Mouse (Mus musculus) hindbrain, embryonic 14.5 days (tissue): Measurements from ENCODE around the gene Myadm. TPM values are rescaled to one million over a fixed set of nuclear protein-coding genes. Genes with fewer than 3 reads are reported as not detected.

ENCODE experiments used
- ATAC-seq: fragments of 200-750 bp; cut with Nextera tagmentation; 2 replicates; pipeline ENCODE4 v1.8.0; 2017; ENCODE audit warnings: moderate number of reproducible peaks, mild to moderate bottlenecking, moderate TSS enrichment, moderate library complexity; ENCODE audit not compliant: low FRiP score
- DNase-seq: peaks from one replicate; pipeline ENCODE4 v3.0.0-alpha.2; 2015; ENCODE audit warnings: low spot score
- H3K27ac ChIP-seq: fragments of 300-500 bp; sonication (generic); 2 replicates; pipeline ENCODE4 v1.5.1; 2014; ENCODE audit warnings: mild to moderate bottlenecking, moderate library complexity
- H3K27me3 ChIP-seq: fragments of 300-500 bp; sonication (generic); 2 replicates; pipeline ENCODE4 v1.6.1; 2014; ENCODE audit warnings: mild to moderate bottlenecking, low read length, mixed read lengths; ENCODE audit not compliant: control insufficient read depth, insufficient read depth
- H3K36me3 ChIP-seq: fragments of 300-500 bp; sonication (generic); replicated peaks from 2 replicates; pipeline ENCODE4 v1.6.1; 2014; ENCODE audit not compliant: control insufficient read depth, insufficient read depth
- H3K4me1 ChIP-seq: fragments of 300-500 bp; sonication (generic); replicated peaks from 2 replicates; pipeline ENCODE4 v1.6.1; 2014; ENCODE audit warnings: antibody characterized with exemption, low read length, mixed read lengths; ENCODE audit not compliant: control insufficient read depth, insufficient read depth
- H3K4me2 ChIP-seq: fragments of 300-500 bp; sonication (generic); replicated peaks from 2 replicates; pipeline ENCODE4 v1.6.1; 2014; ENCODE audit warnings: mild to moderate bottlenecking, moderate library complexity
- H3K4me3 ChIP-seq: fragments of 300-500 bp; sonication (generic); replicated peaks from 2 replicates; pipeline ENCODE4 v1.5.1; 2014; ENCODE audit warnings: mild to moderate bottlenecking, low read length
- H3K9ac ChIP-seq: fragments of 300-500 bp; sonication (generic); 2 replicates; pipeline ENCODE4 v1.6.1; 2014
- H3K9me3 ChIP-seq: fragments of 300-500 bp; sonication (generic); 2 replicates; pipeline ENCODE4 v1.6.1; 2016; ENCODE audit warnings: low read length; ENCODE audit not compliant: control insufficient read depth
- WGBS: fragments of 180-500 bp; shearing (Covaris S2); extraction: QIAGEN DNeasy Blood & Tissue Kit; methylation state at CpG from one replicate; pipeline ENCODE4 v1.1.7; 2014; 5-methylcytosine and 5-hydroxymethylcytosine counted together
- polyA plus RNA-seq: library from polyadenylated mRNA; unstranded; fragments of >200 nt; fragmentation: Nextera tagmentation; extraction: Ambion mirVana; gene quantifications from 2 replicates; pipeline ENCODE4 v1.2.1, GENCODE M21; 2014

Myadm gene
- polyA plus RNA-seq, 1 experiment from 2014 or later, result 40.1 TPM

DNA sequence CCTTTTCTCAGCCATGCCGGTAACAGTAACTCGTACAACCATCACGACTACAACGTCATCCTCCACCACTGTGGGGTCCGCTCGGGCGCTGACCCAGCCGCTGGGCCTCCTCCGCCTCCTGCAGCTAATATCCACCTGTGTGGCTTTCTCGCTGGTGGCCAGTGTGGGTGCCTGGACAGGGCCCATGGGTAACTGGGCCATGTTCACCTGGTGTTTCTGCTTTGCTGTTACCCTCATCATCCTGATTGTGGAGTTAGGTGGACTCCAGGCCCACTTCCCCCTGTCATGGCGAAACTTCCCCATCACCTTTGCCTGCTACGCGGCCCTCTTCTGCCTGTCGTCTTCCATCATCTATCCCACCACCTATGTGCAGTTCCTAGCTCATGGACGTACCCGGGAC lies 7.8 kb downstream of the Myadm start:
- Histone ChIP-seq H3K27me3 (peaks cover 16% of the 10 kb centered on the region), H3K4me1 (peaks cover 4% of the 10 kb centered on the region; the same call in 1 of the 2 replicates), H3K27ac (no peak overlapping the region), H3K4me2 (no peak overlapping the region), H3K9me3 (no peaks in the 10 kb centered on the region), H3K36me3 (peaks cover 61% of the 10 kb centered on the region), H3K4me3 (no peak overlapping the region), H3K9ac (no peak overlapping the region)
- ATAC-seq (no peak), DNase-seq (no peak)
- 97% methylated on average over 16 of the region's 16 CpGs for WGBS

DNA sequence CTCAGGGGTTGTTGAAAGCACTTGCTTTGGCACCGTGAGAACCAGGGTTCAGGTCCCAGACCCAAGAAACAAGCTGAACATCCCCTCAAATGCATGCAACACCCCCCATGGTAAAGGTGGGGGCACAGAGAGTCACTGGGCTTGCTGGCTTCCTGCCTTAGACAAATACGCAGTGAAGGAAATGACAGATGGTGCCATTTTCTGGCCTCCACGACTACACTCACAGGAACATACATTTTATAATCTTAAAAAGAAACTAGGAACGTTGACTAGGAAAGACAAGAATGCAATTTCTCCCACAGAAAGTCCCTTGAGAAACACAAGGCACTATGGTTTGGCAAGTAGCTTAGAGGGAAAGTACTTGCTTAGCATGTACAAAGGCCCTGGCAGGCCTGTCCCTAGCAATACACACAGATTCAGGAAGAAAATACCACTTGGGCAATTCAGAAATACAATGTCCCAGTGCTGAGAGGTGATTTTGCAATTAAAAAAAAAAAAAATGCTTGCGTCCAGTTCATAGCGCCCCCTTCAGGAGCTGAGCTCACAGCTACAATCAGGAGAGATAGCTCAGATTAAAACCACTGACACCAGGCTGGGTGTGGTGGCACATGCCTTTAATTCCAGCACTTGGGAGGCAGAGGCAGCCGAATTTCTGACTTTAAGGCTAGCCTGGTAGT lies 11.2 kb downstream of the Myadm start:
- DNase-seq (no peak), ATAC-seq (no peak)
- H3K36me3 ChIP-seq, result peaks cover 44% of the 10 kb centered on the region
- no peak overlapping the region for H3K4me2 ChIP-seq
- H3K27ac ChIP-seq, result no peak overlapping the region
- H3K4me1 ChIP-seq, result peaks cover 20% of the 10 kb centered on the region
- 53% methylated on average over 7 of the region's 7 CpGs for WGBS
- no peak overlapping the region for H3K4me3 ChIP-seq
- no peaks in the 10 kb centered on the region for H3K9me3 ChIP-seq
- no peak overlapping the region for H3K9ac ChIP-seq
- H3K27me3 ChIP-seq, result peaks cover 43% of the 10 kb centered on the region

DNA sequence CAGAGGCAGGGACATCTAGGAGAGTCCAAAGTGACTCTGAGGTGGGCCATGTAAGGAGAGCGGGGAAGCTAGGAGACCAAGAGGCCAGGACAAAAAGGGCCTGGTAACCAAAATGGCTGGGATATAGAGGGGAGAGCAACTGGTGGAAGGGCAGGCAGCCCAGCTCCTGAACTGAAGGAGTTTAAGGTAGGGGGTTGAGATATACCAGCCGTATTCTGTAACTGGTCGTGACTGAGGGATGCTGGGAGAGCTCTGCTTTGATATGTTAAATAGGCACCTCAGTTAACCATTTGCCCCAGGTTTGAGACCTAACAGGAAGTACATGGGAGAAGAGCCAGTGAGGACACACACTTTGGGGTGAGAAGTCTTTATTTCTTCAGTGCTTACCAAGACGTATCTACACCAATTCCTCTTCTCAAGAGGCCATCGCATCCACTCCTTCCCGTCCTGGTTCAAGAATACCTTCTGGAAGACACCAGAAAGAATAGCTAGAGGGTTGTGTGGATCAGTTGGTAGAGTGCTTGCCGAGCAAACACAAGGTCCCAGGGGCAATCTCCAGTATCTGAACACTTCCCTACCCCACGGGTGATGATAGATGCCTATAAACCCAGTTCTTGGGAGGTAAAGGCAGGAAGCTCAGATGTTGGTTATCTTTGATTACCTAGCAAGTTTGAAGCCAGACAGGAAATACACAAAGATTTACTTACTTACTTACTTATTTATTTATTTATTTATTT lies 12.2 kb downstream of the Myadm start:
- no peak overlapping the region for H3K9ac ChIP-seq
- peaks cover 34% of the 10 kb centered on the region for H3K36me3 ChIP-seq
- no peak overlapping the region for H3K4me2 ChIP-seq
- 71% methylated on average over 8 of the region's 8 CpGs for WGBS
- H3K27ac ChIP-seq, result no peak overlapping the region
- ATAC-seq (no peak), DNase-seq (no peak)
- H3K27me3 ChIP-seq, result peaks cover 47% of the 10 kb centered on the region
- no peak overlapping the region for H3K4me3 ChIP-seq
- peaks cover 20% of the 10 kb centered on the region for H3K4me1 ChIP-seq
- H3K9me3 ChIP-seq, result no peaks in the 10 kb centered on the region

DNA sequence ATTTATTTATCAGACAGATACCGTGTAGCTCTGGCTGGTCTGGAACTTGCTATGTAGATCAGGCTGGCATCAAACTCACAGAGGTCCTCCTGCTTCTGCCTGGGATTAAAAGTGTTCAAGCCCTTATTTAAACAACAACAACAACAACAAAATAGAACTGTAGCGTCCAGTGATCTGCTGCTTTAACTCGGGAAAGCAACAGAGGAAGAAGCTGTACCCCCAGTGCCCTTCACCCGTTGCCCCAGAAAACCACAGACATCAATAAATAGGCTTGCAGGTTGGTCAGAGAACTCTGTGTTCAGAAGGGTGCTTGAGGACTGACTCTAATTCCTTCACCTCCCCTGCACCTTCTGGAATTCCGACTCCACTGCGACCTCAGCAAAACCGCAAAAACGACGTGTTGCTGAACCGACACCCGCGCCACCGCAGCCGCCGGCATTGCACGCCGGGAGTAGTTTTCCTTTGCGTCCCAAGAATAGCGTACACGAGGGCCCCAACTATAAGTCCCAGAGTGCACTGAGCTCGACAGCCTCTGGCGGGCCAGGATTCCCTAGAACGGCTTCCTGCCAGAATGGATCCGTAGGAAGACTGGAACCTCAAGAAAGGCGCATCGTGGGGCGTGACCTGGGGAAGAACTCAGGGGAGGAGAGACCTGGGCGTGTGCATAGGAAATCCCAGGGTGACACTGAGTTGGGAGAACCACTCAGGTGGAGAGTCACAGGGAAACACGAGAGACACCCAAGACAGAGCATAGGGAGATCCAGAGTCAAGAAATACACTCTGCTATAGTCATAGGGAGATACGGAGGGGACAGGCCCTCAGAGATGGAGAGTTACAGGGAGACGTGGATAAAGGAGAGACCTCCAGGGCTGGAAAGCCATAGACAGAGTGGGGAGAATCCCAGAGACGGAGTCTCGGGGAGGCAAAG lies 13.0 kb downstream of the Myadm start:
- H3K27ac ChIP-seq, result no peak overlapping the region
- ATAC-seq (peak; percentile 13; the same call in 1 of the 2 replicates), DNase-seq (no peak)
- H3K4me1 ChIP-seq, result peaks cover 20% of the 10 kb centered on the region
- H3K27me3 ChIP-seq, result peaks cover 50% of the 10 kb centered on the region
- 10% methylated on average over 33 of the region's 33 CpGs for WGBS
- peaks cover 26% of the 10 kb centered on the region for H3K36me3 ChIP-seq
- no peaks in the 10 kb centered on the region for H3K9me3 ChIP-seq
- peak overlapping the region; percentile 72 for H3K4me2 ChIP-seq
- H3K9ac ChIP-seq, result peak overlapping the region; percentile 6; the same call in 1 of the 2 replicates
- peak overlapping the region; percentile 11 for H3K4me3 ChIP-seq

GRCm38 (mm10) chr7:3302556-3303275 lies 13.8 kb downstream of the Myadm start:
- peak overlapping the region; percentile 37 for H3K9ac ChIP-seq

DNA sequence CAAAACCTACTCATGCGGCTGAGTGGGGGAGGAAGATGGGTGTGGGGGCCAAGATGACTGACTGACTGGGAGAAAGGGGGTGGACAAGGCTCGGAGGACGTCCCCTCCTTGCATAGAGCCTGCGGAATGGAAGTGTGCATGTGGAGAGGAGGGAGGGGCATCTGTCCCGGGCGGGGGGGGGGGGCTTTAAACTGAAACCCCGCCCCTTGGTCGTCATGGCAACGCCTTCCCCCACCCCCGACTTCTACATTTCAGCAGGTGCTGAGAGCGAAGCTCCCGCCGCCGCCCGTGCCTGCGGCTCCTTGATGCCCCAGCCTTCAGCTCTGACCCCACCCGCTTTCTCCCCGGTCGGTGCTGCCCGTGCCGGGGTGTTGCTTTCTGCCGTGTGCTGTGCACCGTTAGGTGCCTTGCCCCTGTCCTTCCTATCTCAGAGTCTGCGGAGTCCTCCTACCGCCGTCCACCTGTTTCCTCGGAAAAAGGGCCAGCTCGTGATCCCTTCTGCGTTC lies 14.4 kb downstream of the Myadm start:
- H3K4me2 ChIP-seq, result peak overlapping the region; percentile 72
- under 1% methylated on average over 27 of the region's 29 CpGs for WGBS
- peaks cover 50% of the 10 kb centered on the region for H3K27me3 ChIP-seq
- peak; percentile 75 for ATAC-seq
- peaks cover 12% of the 10 kb centered on the region; the same call in 1 of the 2 replicates for H3K36me3 ChIP-seq
- H3K27ac ChIP-seq, result no peak overlapping the region
- H3K4me1 ChIP-seq, result peaks cover 20% of the 10 kb centered on the region
- H3K9me3 ChIP-seq, result no peaks in the 10 kb centered on the region
- H3K4me3 ChIP-seq, result peak overlapping the region; percentile 34
- no peak for DNase-seq
- peak overlapping the region; percentile 37 for H3K9ac ChIP-seq

More at GRCm38 (mm10) chr7:3302556-3303275, 13.8 kb downstream of the Myadm start:
- WGBS, result 4% methylated on average over 16 of the region's 16 CpGs
- DNase-seq, result peak; percentile 50
- Histone ChIP-seq H3K36me3 (peaks cover 18% of the 10 kb centered on the region), H3K4me3 (peak overlapping the region; percentile 34), H3K27ac (no peak overlapping the region), H3K4me1 (peaks cover 20% of the 10 kb centered on the region), H3K27me3 (peaks cover 50% of the 10 kb centered on the region), H3K4me2 (peak overlapping the region; percentile 72), H3K9me3 (no peaks in the 10 kb centered on the region)
- no peak for ATAC-seq

DNA sequence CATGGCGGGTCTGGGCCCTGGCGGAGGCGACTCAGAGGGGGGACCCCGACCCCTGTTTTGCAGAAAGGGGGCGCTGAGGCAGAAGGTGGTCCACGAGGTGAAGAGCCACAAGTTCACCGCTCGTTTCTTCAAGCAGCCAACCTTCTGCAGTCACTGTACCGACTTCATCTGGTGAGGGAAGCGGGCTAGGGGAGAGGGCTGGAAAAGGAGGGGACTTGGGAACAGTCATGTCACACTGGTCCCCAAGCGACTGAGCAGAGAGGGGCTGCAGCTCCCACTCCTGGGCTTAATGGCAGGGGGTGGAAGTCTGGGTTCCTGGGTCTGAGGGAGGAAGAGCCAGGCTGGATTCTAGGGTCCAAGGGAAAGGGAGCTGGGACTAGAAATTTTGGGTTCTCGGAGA lies 14.9 kb downstream of the Myadm start:
- H3K27me3 ChIP-seq, result peaks cover 50% of the 10 kb centered on the region

DNA sequence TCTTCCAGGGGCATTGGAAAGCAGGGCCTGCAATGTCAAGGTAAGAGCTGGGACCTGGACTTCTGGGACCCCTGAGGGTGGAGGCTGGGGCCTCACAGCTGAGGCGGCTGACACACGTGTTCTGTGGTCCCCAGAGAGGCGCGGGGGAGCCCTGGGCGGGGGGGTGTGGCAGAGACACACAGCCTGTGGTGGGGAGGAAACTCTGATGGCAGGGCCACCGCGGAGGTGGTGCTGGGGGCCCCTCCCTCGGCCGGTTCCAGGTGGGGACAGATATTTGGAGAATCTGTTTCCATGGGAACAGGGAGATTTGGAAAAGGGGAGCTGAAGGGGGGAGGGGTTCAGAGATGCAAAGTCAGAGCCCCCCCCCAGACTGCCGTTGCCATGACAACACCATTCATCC lies 15.4 kb downstream of the Myadm start:
- peaks cover 50% of the 10 kb centered on the region for H3K27me3 ChIP-seq
- no peaks in the 10 kb centered on the region for H3K9me3 ChIP-seq
- 3% methylated on average over 10 of the region's 10 CpGs for WGBS
- H3K9ac ChIP-seq, result peak overlapping the region; percentile 37
- H3K4me1 ChIP-seq, result peaks cover 20% of the 10 kb centered on the region
- H3K36me3 ChIP-seq, result peaks cover 8% of the 10 kb centered on the region; the same call in 1 of the 2 replicates
- peak overlapping the region; percentile 34 for H3K4me3 ChIP-seq
- peak overlapping the region; percentile 72 for H3K4me2 ChIP-seq
- DNase-seq (no peak), ATAC-seq (peak; percentile 44; the same call in 1 of the 2 replicates)
- no peak overlapping the region for H3K27ac ChIP-seq

More for the DNA sequence above, 14.9 kb downstream of the Myadm start:
- no peak for DNase-seq
- peak overlapping the region; percentile 72 for H3K4me2 ChIP-seq
- peak overlapping the region; percentile 37 for H3K9ac ChIP-seq
- no peak for ATAC-seq
- 3% methylated on average over 12 of the region's 12 CpGs for WGBS
- peaks cover 20% of the 10 kb centered on the region for H3K4me1 ChIP-seq
- H3K9me3 ChIP-seq, result no peaks in the 10 kb centered on the region
- H3K27ac ChIP-seq, result no peak overlapping the region
- H3K4me3 ChIP-seq, result peak overlapping the region; percentile 34
- peaks cover 9% of the 10 kb centered on the region; the same call in 1 of the 2 replicates for H3K36me3 ChIP-seq
